Comparison of ENCODE assay signal across 8 mouse cellular contexts in genomic region chr13:23466911-23467310, GRCm38 (mm10). TPM values are rescaled to one million over a fixed set of nuclear protein-coding genes. Genes with fewer than 3 reads are reported as not detected.
DNase-seq lines count a peak whose midpoint lies in the region; ATAC-seq and TF ChIP-seq lines count a peak whose summit lies in the region.

No protein-coding gene starts in this region.

- no peaks in the 10 kb centered on the region for H3K27me3 ChIP-seq in heart, embryonic 14.5 days (ENCODE audit: control insufficient read depth, insufficient read depth, low read length)
- H3K27me3 ChIP-seq in kidney, postnatal 0 days (ENCODE audit: insufficient read depth, low read length) = no peaks in the 10 kb centered on the region
- H3K27me3 ChIP-seq in liver, embryonic 11.5 days (replicated peaks; ENCODE audit: control insufficient read depth, insufficient read depth, low read length) = no peaks in the 10 kb centered on the region
- peaks cover 11% of the 10 kb centered on the region; the same call in 1 of the 2 replicates for H3K27me3 ChIP-seq in neural tube, embryonic 13.5 days

- H3K4me3 ChIP-seq in heart, embryonic 14.5 days (ENCODE audit: control insufficient read depth in 1 of 2, insufficient read depth in 1 of 2, low read depth in 1 of 2, low read length in 2 of 2) = no peak overlapping the region
- no peak overlapping the region for H3K4me3 ChIP-seq in kidney, postnatal 0 days (replicated peaks; ENCODE audit: low read depth, low read length)
- H3K4me3 ChIP-seq in liver, embryonic 11.5 days (ENCODE audit: low read depth, low read length) = no peak overlapping the region
- H3K4me3 ChIP-seq in neural tube, embryonic 13.5 days = no peak overlapping the region

- ATAC-seq in heart, embryonic 14.5 days (ENCODE audit: insufficient number of reproducible peaks, insufficient read depth, low FRiP score, low read depth) = no peak
- ATAC-seq in kidney, postnatal 0 days (replicated peaks; ENCODE audit: low FRiP score, low read depth) = peak; percentile 86; the same call in 1 of the 2 replicates
- ATAC-seq in liver, embryonic 11.5 days (replicated peaks; ENCODE audit: low FRiP score) = peak; percentile 65
- peak; percentile 58; the same call in 1 of the 2 replicates for ATAC-seq in neural tube, embryonic 13.5 days (ENCODE audit: low read depth)

- H3K4me2 ChIP-seq in heart, embryonic 14.5 days (ENCODE audit: low read length) = 0 out of 2 replicates have a peak overlapping the region, but pooled peaks have one; percentile 11
- no peak overlapping the region for H3K4me2 ChIP-seq in kidney, postnatal 0 days (ENCODE audit: low read length)
- H3K4me2 ChIP-seq in liver, embryonic 11.5 days = peak overlapping the region; percentile 94
- no peak overlapping the region for H3K4me2 ChIP-seq in neural tube, embryonic 13.5 days

- no peaks in the 10 kb centered on the region for H3K36me3 ChIP-seq in heart, embryonic 14.5 days (ENCODE audit: control insufficient read depth, insufficient read depth, low read length)
- no peaks in the 10 kb centered on the region for H3K36me3 ChIP-seq in kidney, postnatal 0 days (ENCODE audit: insufficient read depth, low read length)
- H3K36me3 ChIP-seq in liver, embryonic 11.5 days (ENCODE audit: control insufficient read depth, insufficient read depth, low read length) = no peaks in the 10 kb centered on the region
- no peaks in the 10 kb centered on the region for H3K36me3 ChIP-seq in neural tube, embryonic 13.5 days

- H3K9ac ChIP-seq in heart, embryonic 14.5 days (ENCODE audit: low read length) = no peak overlapping the region
- no peak overlapping the region for H3K9ac ChIP-seq in kidney, postnatal 0 days (ENCODE audit: low read depth, low read length)
- no peak overlapping the region for H3K9ac ChIP-seq in liver, embryonic 11.5 days (ENCODE audit: low read depth, low read length)
- H3K9ac ChIP-seq in neural tube, embryonic 13.5 days = no peak overlapping the region

- TF ChIP-seq CTCF in kidney, postnatal 0 days (IDR thresholded peaks at IDR 0.05; ENCODE audit: low read depth) = no peak

- H3K4me1 ChIP-seq in heart, embryonic 14.5 days (ENCODE audit: control insufficient read depth in 2 of 2, insufficient read depth in 2 of 2, low read length in 2 of 2) = peaks cover 3 to 16% of the 10 kb centered on the region in 2 experiments; a peak in 3 of 4 replicates
- peaks cover 11% of the 10 kb centered on the region for H3K4me1 ChIP-seq in kidney, postnatal 0 days (replicated peaks; ENCODE audit: insufficient read depth, low read length)
- peaks cover 9% of the 10 kb centered on the region for H3K4me1 ChIP-seq in liver, embryonic 11.5 days (replicated peaks; ENCODE audit: control insufficient read depth, insufficient read depth, low read length)
- peaks cover 22% of the 10 kb centered on the region for H3K4me1 ChIP-seq in neural tube, embryonic 13.5 days (replicated peaks)

- H3K9me3 ChIP-seq in heart, embryonic 14.5 days (ENCODE audit: control insufficient read depth, low read length) = no peaks in the 10 kb centered on the region
- H3K9me3 ChIP-seq in kidney, postnatal 0 days (replicated peaks; ENCODE audit: low read length) = no peaks in the 10 kb centered on the region
- no peaks in the 10 kb centered on the region for H3K9me3 ChIP-seq in liver, embryonic 11.5 days (ENCODE audit: control insufficient read depth, low read length)
- H3K9me3 ChIP-seq in neural tube, embryonic 13.5 days = no peaks in the 10 kb centered on the region

- DNase-seq in CD4-positive, CD25-positive, alpha-beta regulatory T cell, adult 2 months (ENCODE audit: low read depth, low spot score) = peak; percentile 85
- peak; percentile 91 for DNase-seq in ZHBTc4 (ENCODE audit: low read depth, low spot score)
- peak; percentile 93 for DNase-seq in embryo, embryonic 9.5 days (ENCODE audit: extremely low spot score)
- DNase-seq in kidney, postnatal 0 days (ENCODE audit: low spot score) = peak; percentile 61
- peak; percentile 84 for DNase-seq in liver, embryonic 11.5 days (ENCODE audit: low spot score)
- peak; percentile 85 for DNase-seq in thymus, postnatal 14 days

- H3K27ac ChIP-seq in heart, embryonic 14.5 days (replicated peaks in 1 of 2; ENCODE audit: control insufficient read depth in 1 of 2, insufficient read depth in 1 of 2, low read depth in 2 of 2, low read length in 2 of 2) = no peak overlapping the region
- no peak overlapping the region for H3K27ac ChIP-seq in kidney, postnatal 0 days
- H3K27ac ChIP-seq in liver, embryonic 11.5 days (ENCODE audit: low read depth, low read length) = no peak overlapping the region
- H3K27ac ChIP-seq in neural tube, embryonic 13.5 days (replicated peaks) = no peak overlapping the region

- 1% methylated on average over 9 of the region's 9 CpGs for WGBS in heart, embryonic 14.5 days
- 4% methylated on average over 9 of the region's 9 CpGs for WGBS in kidney, postnatal 0 days
- under 1% methylated on average over 9 of the region's 9 CpGs for WGBS in liver, embryonic 11.5 days
- WGBS in neural tube, embryonic 13.5 days = 2% methylated on average over 9 of the region's 9 CpGs

RNA-seq across cellular contexts. Expression of gene Btn1a1, which starts 1.2 kb away (rescaled TPM):
- polyA plus RNA-seq in heart, embryonic 14.5 days (2014; fragmentation: Nextera tagmentation; extraction: Ambion mirVana) = 1.7 and 1.9 TPM in 2 replicates
- 0.06 TPM in 1 of 2 replicates, not detected in the other for polyA plus RNA-seq in kidney, postnatal 0 days (2015; fragmentation: Nextera tagmentation; extraction: Ambion mirVana)
- 1.8 and 2.2 TPM in 2 replicates for polyA plus RNA-seq in liver, embryonic 11.5 days (2014; fragmentation: Nextera tagmentation; extraction: Ambion mirVana)
- polyA plus RNA-seq in neural tube, embryonic 13.5 days (2015; fragmentation: Nextera tagmentation; extraction: Ambion mirVana) = 0.07 TPM in 1 of 2 replicates, not detected in the other

RNA-seq across cellular contexts. Expression of gene Btn2a2, which starts 21.7 kb away (rescaled TPM):
- polyA plus RNA-seq in heart, embryonic 14.5 days (2014; fragmentation: Nextera tagmentation; extraction: Ambion mirVana) = 0.40 and 0.43 TPM in 2 replicates
- 0.13 and 0.28 TPM in 2 replicates for polyA plus RNA-seq in kidney, postnatal 0 days (2015; fragmentation: Nextera tagmentation; extraction: Ambion mirVana)
- 0.08 and 0.32 TPM in 2 replicates for polyA plus RNA-seq in liver, embryonic 11.5 days (2014; fragmentation: Nextera tagmentation; extraction: Ambion mirVana)
- polyA plus RNA-seq in neural tube, embryonic 13.5 days (2015; fragmentation: Nextera tagmentation; extraction: Ambion mirVana) = 0.12 and 0.21 TPM in 2 replicates

RNA-seq across cellular contexts. Expression of gene Abt1, which starts 43.2 kb away (rescaled TPM):
- 8.3 and 9.1 TPM in 2 replicates for polyA plus RNA-seq in heart, embryonic 14.5 days (2014; fragmentation: Nextera tagmentation; extraction: Ambion mirVana)
- polyA plus RNA-seq in kidney, postnatal 0 days (2015; fragmentation: Nextera tagmentation; extraction: Ambion mirVana) = 10.0 and 10.4 TPM in 2 replicates
- 13.1 and 13.4 TPM in 2 replicates for polyA plus RNA-seq in liver, embryonic 11.5 days (2014; fragmentation: Nextera tagmentation; extraction: Ambion mirVana)
- 9.5 and 10.3 TPM in 2 replicates for polyA plus RNA-seq in neural tube, embryonic 13.5 days (2015; fragmentation: Nextera tagmentation; extraction: Ambion mirVana)

Comparison
In these comparisons a context has a peak if more than half of its experiments do, and no peak if none do; other contexts are left out.
1. H3K4me2 ChIP-seq: peak in heart, embryonic 14.5 days (single experiment) and liver, embryonic 11.5 days (single experiment); none in kidney, postnatal 0 days (single experiment) and neural tube, embryonic 13.5 days (single experiment).
2. Peak in every context shown above with its lines, with median percentiles within 50 percentile points of each other: DNase-seq.